Mouse (Mus musculus): Measurements from ENCODE around the gene Gjb1. TPM values are rescaled to one million over a fixed set of nuclear protein-coding genes. Genes with fewer than 3 reads are reported as not detected.

The Gjb1 gene
- not detected for polyA plus RNA-seq (2017; shearing (Covaris generic))

DNA sequence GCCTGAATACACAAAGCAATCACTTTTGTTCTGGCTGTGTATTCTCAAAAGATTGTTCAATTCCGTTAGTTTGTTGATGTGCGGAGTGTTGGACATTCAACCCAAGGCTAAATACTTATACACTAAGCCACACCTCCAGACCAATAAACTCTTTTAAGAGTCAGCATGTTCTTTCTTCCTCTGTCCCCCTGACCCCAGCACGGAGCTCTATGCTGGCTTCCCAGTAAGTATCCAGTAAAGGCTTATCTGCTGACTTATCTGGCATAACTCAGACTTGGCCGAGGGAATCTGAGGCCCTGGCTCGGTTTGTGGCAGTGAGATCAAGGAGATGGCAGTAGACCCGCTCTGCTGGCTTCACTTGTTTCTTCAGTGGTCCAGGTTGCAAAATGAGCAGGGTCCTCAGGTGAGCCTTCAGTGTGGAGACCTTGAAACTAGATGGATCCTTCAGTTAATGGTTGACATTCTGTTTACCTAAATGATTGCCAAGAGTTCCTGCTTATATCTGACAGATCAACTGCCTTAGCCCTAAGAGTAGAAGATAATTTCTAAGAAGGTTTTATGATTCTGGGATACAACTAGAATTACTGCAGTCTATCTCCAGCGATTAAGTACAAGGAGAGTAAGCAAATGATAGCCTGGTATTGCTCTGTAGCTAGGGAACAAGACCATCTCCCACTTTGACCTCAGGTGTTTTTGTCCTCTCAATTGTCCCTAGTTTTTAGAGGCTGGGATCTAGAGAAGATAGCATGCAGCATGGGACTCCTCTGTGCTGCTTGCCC lies at the start of gene Gjb1:
Gene Gjb1, plus strand, starts transcription at position 189 of the 779 bp plus-strand sequence.

GRCm38 (mm10) chrX:101420700-101421095 lies 44.5 kb downstream of the Gjb1 start, which contains the start of gene Zmym3:
Zmym3 (minus strand) TSS chrX:101420849.

DNA sequence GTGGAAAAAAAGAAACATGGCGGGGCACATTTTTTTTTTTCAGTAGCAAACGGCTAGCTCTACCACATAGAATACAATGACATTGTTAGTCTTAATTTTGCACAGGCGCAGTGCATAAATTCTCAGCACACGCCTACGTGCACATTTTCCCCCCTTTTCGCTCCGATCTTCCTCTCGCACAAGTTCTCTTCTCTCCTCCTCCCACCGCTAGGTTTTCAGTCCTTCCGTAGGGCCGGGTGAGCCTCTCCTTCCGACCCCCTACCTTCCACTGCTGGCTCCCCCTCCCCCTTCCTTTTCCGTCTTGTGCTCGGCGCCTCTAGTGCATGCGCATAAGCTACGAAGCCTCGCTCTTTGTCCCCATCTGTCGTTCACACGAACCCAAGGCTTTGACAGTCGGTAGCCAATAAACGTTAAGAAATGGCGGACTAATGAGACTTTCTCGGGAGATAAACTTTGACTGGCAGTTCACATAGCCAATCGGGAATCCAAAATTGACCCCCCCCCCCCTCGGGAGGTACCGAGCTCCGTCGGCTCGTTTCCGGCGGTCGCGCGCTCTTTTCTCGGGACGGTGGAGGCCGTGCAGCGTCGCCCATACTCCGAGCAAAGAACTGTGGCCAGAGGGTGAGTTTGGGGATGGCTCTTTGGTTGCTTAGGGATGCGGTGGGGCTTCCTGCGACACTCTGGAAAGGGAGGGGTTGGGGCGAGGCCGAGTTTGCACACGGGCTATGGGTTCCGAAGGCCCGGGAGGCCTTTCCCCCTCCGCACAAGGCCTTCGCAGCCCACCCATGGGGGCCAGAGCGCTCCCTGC lies 53.2 kb downstream of the Gjb1 start, which contains the start of gene Nono:
Gene Nono, plus strand, starts transcription at position 177 of the 808 bp plus-strand sequence.

Other genes starting within 250 kb of the Gjb1 start
- 54.8 TPM for gene Snx12, start 153.8 kb upstream of the Gjb1 start, polyA plus RNA-seq (2017; shearing (Covaris generic))
- gene Foxo4, start 121.8 kb upstream of the Gjb1 start, polyA plus RNA-seq (2017; shearing (Covaris generic)) = 2.4 TPM
- gene Gm614, start 112.4 kb upstream of the Gjb1 start, polyA plus RNA-seq (2017; shearing (Covaris generic)) = 5.1 TPM
- gene Il2rg, start 108.1 kb upstream of the Gjb1 start, polyA plus RNA-seq (2017; shearing (Covaris generic)) = 1,467 TPM
- gene Gm20489, start 107.4 kb upstream of the Gjb1 start, polyA plus RNA-seq (2017; shearing (Covaris generic)) = 0.55 TPM
- 78.0 TPM for gene Med12, start 102.3 kb upstream of the Gjb1 start, polyA plus RNA-seq (2017; shearing (Covaris generic))
- 0.10 TPM for gene Nlgn3, start 77.2 kb upstream of the Gjb1 start, polyA plus RNA-seq (2017; shearing (Covaris generic))
- gene Zmym3, start 44.5 kb downstream of the Gjb1 start, polyA plus RNA-seq (2017; shearing (Covaris generic)) = 18.4 TPM
- 292 TPM for gene Nono, start 52.9 kb downstream of the Gjb1 start, polyA plus RNA-seq (2017; shearing (Covaris generic))
- gene Itgb1bp2, start 72.7 kb downstream of the Gjb1 start, polyA plus RNA-seq (2017; shearing (Covaris generic)) = 0.72 TPM
- gene Taf1, start 156.4 kb downstream of the Gjb1 start, polyA plus RNA-seq (2017; shearing (Covaris generic)) = 22.2 TPM

Data from CD4-positive, CD25-positive, alpha-beta regulatory T cell (primary cell).